ENCODE assay signal across 8 mouse cellular contexts in genomic region chr2:174905865-174906639, GRCm38 (mm10).
A peak's percentile ranks its signal among the peaks of the same experiment; 100 is the strongest.
DNase-seq lines count a peak whose midpoint lies in the region; ATAC-seq and TF ChIP-seq lines count a peak whose summit lies in the region.

No protein-coding gene starts in this region.

- TF ChIP-seq CTCF in CH12.LX (conservative IDR thresholded peaks at IDR 0.05 in 1 of 2, IDR thresholded peaks at IDR 0.05 in 1 of 2; ENCODE audit: low read depth in 2 of 2, low read length in 2 of 2) = peak; percentile 70 to 80

- 0 out of 2 replicates have a peak, but pooled peaks cover 3% of the 10 kb centered on the region for H3K4me1 ChIP-seq in heart, embryonic 12.5 days (replicated peaks)
- H3K4me1 ChIP-seq in CH12.LX (ENCODE audit: control insufficient read depth in 1 of 2, insufficient read depth in 2 of 2) = peaks cover 3 to 8% of the 10 kb centered on the region in 2 experiments; a peak in 3 of 4 replicates
- peaks cover 30% of the 10 kb centered on the region for H3K4me1 ChIP-seq in embryonic facial prominence, embryonic 10.5 days
- H3K4me1 ChIP-seq in hindbrain, embryonic 14.5 days (replicated peaks; ENCODE audit: control insufficient read depth, insufficient read depth, low read length) = no peaks in the 10 kb centered on the region
- H3K4me1 ChIP-seq in midbrain, embryonic 14.5 days (ENCODE audit: control insufficient read depth, insufficient read depth, low read length) = no peaks in the 10 kb centered on the region

- dilution Hi-C loops in CH12.LX (cut with MboI; ENCODE audit: extremely low pct_ligation_motif_present, extremely low pct_unique_long_range_greater_than_20kb, low sequenced_read_pairs) = no loop called here

- no peak overlapping the region for H3K4me3 ChIP-seq in heart, embryonic 12.5 days
- H3K4me3 ChIP-seq in CH12.LX (replicated peaks in 1 of 3; ENCODE audit: low read depth in 2 of 3, low read length in 2 of 3, poor library complexity in 1 of 3) = no peak overlapping the region
- H3K4me3 ChIP-seq in embryonic facial prominence, embryonic 10.5 days = no peak overlapping the region
- no peak overlapping the region for H3K4me3 ChIP-seq in hindbrain, embryonic 14.5 days (replicated peaks; ENCODE audit: low read length)
- no peak overlapping the region for H3K4me3 ChIP-seq in midbrain, embryonic 14.5 days (replicated peaks; ENCODE audit: low read depth, low read length)

- TF ChIP-seq POLR2A in CH12.LX (IDR thresholded peaks at IDR 0.05; ENCODE audit: low read depth, low read length) = no peak

- no peak overlapping the region for H3K27ac ChIP-seq in heart, embryonic 12.5 days (ENCODE audit: poor library complexity, severe bottlenecking)
- no peak overlapping the region for H3K27ac ChIP-seq in CH12.LX (ENCODE audit: insufficient read depth, low read depth)
- peak overlapping the region; percentile 48 for H3K27ac ChIP-seq in embryonic facial prominence, embryonic 10.5 days (replicated peaks)
- H3K27ac ChIP-seq in hindbrain, embryonic 14.5 days = no peak overlapping the region
- no peak overlapping the region for H3K27ac ChIP-seq in midbrain, embryonic 14.5 days (replicated peaks; ENCODE audit: low read depth, low read length)

- TF ChIP-seq RAD21 in CH12.LX (IDR thresholded peaks at IDR 0.05; ENCODE audit: low read depth, low read length) = no peak; the same call in 1 of the 2 replicates

- H3K36me3 ChIP-seq in heart, embryonic 12.5 days = no peaks in the 10 kb centered on the region
- no peaks in the 10 kb centered on the region for H3K36me3 ChIP-seq in CH12.LX (replicated peaks in 1 of 2; ENCODE audit: control insufficient read depth in 1 of 2, insufficient read depth in 1 of 2, low read length in 1 of 2)
- H3K36me3 ChIP-seq in embryonic facial prominence, embryonic 10.5 days (replicated peaks) = no peaks in the 10 kb centered on the region
- no peaks in the 10 kb centered on the region for H3K36me3 ChIP-seq in hindbrain, embryonic 14.5 days (replicated peaks; ENCODE audit: control insufficient read depth, insufficient read depth)
- no peaks in the 10 kb centered on the region for H3K36me3 ChIP-seq in midbrain, embryonic 14.5 days (ENCODE audit: control insufficient read depth, insufficient read depth, low read length)

- peak; percentile 13 to 68 for DNase-seq in heart, adult 18-20 months
- peak; percentile 49 for DNase-seq in CH12.LX (ENCODE audit: extremely low read depth)
- peak; percentile 62 for DNase-seq in embryonic facial prominence, embryonic 10.5 days (ENCODE audit: low spot score)
- DNase-seq in hindbrain, embryonic 14.5 days (ENCODE audit: low spot score) = peak; percentile 85
- peak; percentile 54 to 72 for DNase-seq in left cerebral cortex, postnatal 14 days (ENCODE audit: low spot score in 2 of 2)
- peak; percentile 88 for DNase-seq in midbrain, embryonic 14.5 days

- 30% methylated on average over 6 of the region's 6 CpGs for WGBS in heart, embryonic 12.5 days
- WGBS in embryonic facial prominence, embryonic 10.5 days = 44% methylated on average over 6 of the region's 6 CpGs
- WGBS in hindbrain, embryonic 14.5 days = 36% methylated on average over 6 of the region's 6 CpGs
- WGBS in midbrain, embryonic 14.5 days = 33% methylated on average over 6 of the region's 6 CpGs

- H3K9ac ChIP-seq in heart, embryonic 12.5 days = no peak overlapping the region
- H3K9ac ChIP-seq in CH12.LX (ENCODE audit: insufficient read depth, low read depth) = no peak overlapping the region
- H3K9ac ChIP-seq in hindbrain, embryonic 14.5 days = no peak overlapping the region
- no peak overlapping the region for H3K9ac ChIP-seq in midbrain, embryonic 14.5 days (replicated peaks; ENCODE audit: low read length)

- H3K9me3 ChIP-seq in heart, embryonic 12.5 days (replicated peaks) = no peaks in the 10 kb centered on the region
- H3K9me3 ChIP-seq in CH12.LX (replicated peaks; ENCODE audit: low read length) = no peaks in the 10 kb centered on the region
- H3K9me3 ChIP-seq in embryonic facial prominence, embryonic 10.5 days = no peaks in the 10 kb centered on the region
- no peaks in the 10 kb centered on the region for H3K9me3 ChIP-seq in hindbrain, embryonic 14.5 days (ENCODE audit: control insufficient read depth, low read length)
- no peaks in the 10 kb centered on the region for H3K9me3 ChIP-seq in midbrain, embryonic 14.5 days (ENCODE audit: control insufficient read depth, low read length)

- in situ Hi-C loops in CH12.LX (cut with MboI; ENCODE audit: low pct_ligation_motif_present, low pct_unique_long_range_greater_than_20kb, low sequenced_read_pairs) = loop anchor here (10.0 kb wide), 1 partner anchor 591 kb away; no protein-coding TSS in a partner anchor

- intact Hi-C loops in left cerebral cortex, postnatal 14 days (cut with DNase I) = loop anchor here (10.0 kb wide), 1 partner anchor 1721 kb away; no protein-coding TSS in a partner anchor

- no peaks in the 10 kb centered on the region for H3K27me3 ChIP-seq in heart, embryonic 12.5 days (replicated peaks)
- peaks cover 11% of the 10 kb centered on the region for H3K27me3 ChIP-seq in CH12.LX (replicated peaks)
- H3K27me3 ChIP-seq in embryonic facial prominence, embryonic 10.5 days (replicated peaks; ENCODE audit: low read depth, poor library complexity, severe bottlenecking) = no peaks in the 10 kb centered on the region
- no peaks in the 10 kb centered on the region for H3K27me3 ChIP-seq in hindbrain, embryonic 14.5 days (ENCODE audit: control insufficient read depth, insufficient read depth, low read length)
- no peaks in the 10 kb centered on the region for H3K27me3 ChIP-seq in midbrain, embryonic 14.5 days (ENCODE audit: control insufficient read depth, insufficient read depth, low read length)

- H3K4me2 ChIP-seq in heart, embryonic 12.5 days = no peak overlapping the region
- H3K4me2 ChIP-seq in CH12.LX (ENCODE audit: insufficient read depth, low read depth, poor library complexity, severe bottlenecking) = no peak overlapping the region
- H3K4me2 ChIP-seq in hindbrain, embryonic 14.5 days (replicated peaks) = no peak overlapping the region
- H3K4me2 ChIP-seq in midbrain, embryonic 14.5 days (ENCODE audit: low read length) = no peak overlapping the region

- no peak for ATAC-seq in heart, embryonic 12.5 days (ENCODE audit: insufficient number of reproducible peaks, low FRiP score)
- ATAC-seq in hindbrain, embryonic 14.5 days (ENCODE audit: low FRiP score) = peak; percentile 66
- ATAC-seq in midbrain, embryonic 14.5 days (ENCODE audit: low FRiP score, low TSS enrichment) = peak; percentile 58
- ATAC-seq in activated CD4-positive, CD25-positive, alpha-beta regulatory T cell, adult 4 months = no peak

- no peaks in the 10 kb centered on the region for H3K79me2 ChIP-seq in CH12.LX (replicated peaks; ENCODE audit: control insufficient read depth, extremely low read depth, insufficient read depth, poor library complexity, severe bottlenecking)

- no peak for TF ChIP-seq EP300 in CH12.LX (IDR thresholded peaks at IDR 0.05; ENCODE audit: low read length)

TF ChIP-seq in CH12.LX, 34 proteins besides CTCF, POLR2A, EP300 and RAD21:
- peak; percentile 45 for TF ChIP-seq SMC3 (IDR thresholded peaks at IDR 0.05; ENCODE audit: low read depth, low read length)
- no peak for TF ChIP-seq MAFK (IDR thresholded peaks at IDR 0.05; ENCODE audit: insufficient replicate concordance, low read length)
- TF ChIP-seq MAZ (IDR thresholded peaks at IDR 0.05; ENCODE audit: low read depth, low read length) = no peak
TF ChIP-seq in CH12.LX: peak in this region for 1.

Comparison
In these comparisons a context has a peak if more than half of its experiments do, and no peak if none do; other contexts are left out.
1. ATAC-seq: peak in hindbrain, embryonic 14.5 days (single experiment) and midbrain, embryonic 14.5 days (single experiment); none in heart, embryonic 12.5 days (single experiment) and activated CD4-positive, CD25-positive, alpha-beta regulatory T cell, adult 4 months (single experiment).
2. Peak in every context shown above with its lines, with median percentiles within 50 percentile points of each other: DNase-seq.